Mouse (Mus musculus): ENCODE measurements around the gene Sema7a.

DNA sequence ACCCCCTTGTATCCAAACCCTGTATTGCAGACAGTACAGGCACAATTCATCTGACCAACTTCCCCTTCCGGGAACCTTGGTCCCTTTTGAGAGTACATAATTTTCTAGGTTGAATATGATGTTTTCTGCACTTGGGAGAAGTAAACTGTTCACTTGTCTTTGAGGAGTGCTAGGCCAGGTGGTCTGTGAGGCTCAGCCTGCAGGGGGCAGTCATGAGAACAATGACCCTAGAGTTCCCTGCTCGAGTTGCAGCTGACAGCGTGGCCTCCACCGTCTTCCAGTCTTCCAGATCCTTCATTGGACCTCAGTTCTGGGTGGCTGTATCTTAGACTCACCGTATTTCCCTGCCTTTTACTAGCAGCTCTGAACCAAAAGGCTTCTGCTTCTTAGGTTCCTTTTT is 4.7 kb downstream of the Sema7a start:
- TF ChIP-seq POLR2A (IDR thresholded peaks at IDR 0.05; ENCODE audit: borderline replicate concordance, low read depth, low read length) (no peak), CTCF (IDR thresholded peaks at IDR 0.05; ENCODE audit: low read depth, low read length) (peak; percentile 9; the same call in 1 of the 2 replicates)

Data from bone marrow macrophage, adult 2 months (primary cell).